Mouse (Mus musculus) heart, postnatal 0 days (tissue): ENCODE results near the gene D130052B06Rik.

Source experiments
- CTCF ChIP-seq: IDR thresholded peaks from 2 replicates; pipeline ENCODE4 v1.5.1; 2016; ENCODE audit warnings: antibody characterized with exemption, control low read depth, low read depth
- EP300 ChIP-seq: IDR thresholded peaks from 2 replicates; pipeline ENCODE4 v1.6.1; 2016; ENCODE audit warnings: antibody characterized with exemption, low read depth

GRCm38 (mm10) chr11:33660016-33660913 is 61.2 kb downstream of the D130052B06Rik start:
- TF ChIP-seq CTCF (no peak), EP300 (no peak)
